Mouse (Mus musculus): ENCODE data around the gene Cbfa2t3.

GRCm38 (mm10) chr8:122739102-122739725 lies 40.3 kb upstream of the Cbfa2t3 start:
- TF ChIP-seq POLR2A (IDR thresholded peaks at IDR 0.05; ENCODE audit: extremely low read depth, insufficient read depth, low read length) (no peak), CTCF (IDR thresholded peaks at IDR 0.05; ENCODE audit: low read depth, low read length) (no peak)

Measured in liver, adult 2 months (tissue).